In the genomic region with DNA sequence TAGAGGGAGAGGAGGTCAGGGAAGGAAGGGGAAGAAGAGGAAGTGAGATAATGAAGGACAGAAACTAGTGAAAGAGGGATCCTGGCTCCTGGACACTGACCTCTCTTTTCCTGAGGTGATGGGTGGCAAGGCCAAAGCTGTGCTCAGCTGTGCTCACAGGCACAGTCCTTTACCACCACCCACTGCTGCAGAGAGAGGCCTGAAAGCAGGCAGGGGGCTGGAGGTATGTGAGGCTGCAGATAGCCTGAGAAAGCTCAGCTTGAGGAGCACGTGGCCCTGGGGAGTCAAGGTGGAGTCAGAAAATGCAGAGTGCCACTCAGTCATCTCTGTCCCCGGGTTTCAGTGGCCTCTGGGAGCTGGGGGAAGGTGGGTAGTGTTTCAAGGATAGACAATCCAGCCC, we compare ENCODE assay signal across 18 mouse cellular contexts. TPM values are rescaled to one million over a fixed set of nuclear protein-coding genes. Genes with fewer than 3 reads are reported as not detected.
"Had no signal": no experiment of that assay in that cellular context is flagged by ENCODE, and none has a peak within 500 bp of the region (broad histone marks: within the 10 kb centered on the region; RNA-seq: fewer than 3 reads in every experiment).

No protein-coding gene starts in this region.

- H3K27ac ChIP-seq: kidney, postnatal 0 days; limb, embryonic 15.5 days; liver, embryonic 12.5 days; midbrain, embryonic 12.5 days; neural tube, embryonic 13.5 days had no signal

- H3K4me2 ChIP-seq: limb, embryonic 15.5 days; liver, embryonic 12.5 days; midbrain, embryonic 12.5 days; neural tube, embryonic 13.5 days had no signal

- ATAC-seq: liver, embryonic 12.5 days; midbrain, embryonic 16.5 days had no signal

- H3K4me1 ChIP-seq: limb, embryonic 15.5 days; liver, embryonic 12.5 days; midbrain, embryonic 12.5 days; neural tube, embryonic 13.5 days had no signal

- DNase-seq: kidney, postnatal 36 days; layer of hippocampus, adult 9-11 months; layer of hippocampus, postnatal 36 days; retina, postnatal 1 day; right cerebral cortex, postnatal 4 days; spleen, adult 18-20 months; thymus, postnatal 4 days had no signal

- H3K9me3 ChIP-seq: limb, embryonic 15.5 days; liver, embryonic 12.5 days; midbrain, embryonic 12.5 days had no signal

- H3K27me3 ChIP-seq: limb, embryonic 15.5 days had no signal

- H3K4me3 ChIP-seq: limb, embryonic 15.5 days; liver, embryonic 12.5 days; midbrain, embryonic 12.5 days; neural tube, embryonic 13.5 days had no signal

- H3K36me3 ChIP-seq: limb, embryonic 15.5 days; liver, embryonic 12.5 days; midbrain, embryonic 12.5 days; neural tube, embryonic 13.5 days had no signal

- H3K9ac ChIP-seq: limb, embryonic 15.5 days; liver, embryonic 12.5 days; midbrain, embryonic 12.5 days; neural tube, embryonic 13.5 days had no signal

RNA-seq across cellular contexts. Expression of a gene that starts 30.8 kb away (rescaled TPM):
- total RNA-seq: layer of hippocampus, adult 18-20 months; layer of hippocampus, postnatal 36 days; left cerebral cortex, adult 8-10 months; left cerebral cortex, postnatal 25 days; megakaryocyte-erythroid progenitor cell, adult 5-6 weeks had no signal
- polyA plus RNA-seq: liver, embryonic 16.5 days had no signal
